Mouse (Mus musculus): ENCODE measurements around the gene Pim3.

GRCm38 (mm10) chr15:88819906-88820303 lies 42.1 kb upstream of the Pim3 start:
- TF ChIP-seq GATA1 (IDR thresholded peaks at IDR 0.05; ENCODE audit: borderline replicate concordance, low read length) (no peak), FLI1 (IDR thresholded peaks at IDR 0.05; ENCODE audit: low read length) (no peak)

All from megakaryocyte, embryonic 14.5 days (primary cell).